Mouse (Mus musculus) liver, embryonic 14.5 days (tissue): ENCODE data around the gene Gm9958.

ENCODE experiments used
- CTCF ChIP-seq: IDR thresholded peaks from 2 replicates; pipeline ENCODE4 v1.5.1; 2016; ENCODE audit warnings: antibody characterized with exemption, low read depth, control low read depth
- EP300 ChIP-seq: IDR thresholded peaks from 2 replicates; pipeline ENCODE4 v1.6.1; 2016; ENCODE audit warnings: antibody characterized with exemption, low read depth

GRCm38 (mm10) chr5:90332478-90332877 lies 34.5 kb upstream of the Gm9958 start:
- TF ChIP-seq CTCF (no peak), EP300 (no peak)
